Mouse (Mus musculus): ENCODE measurements around the gene Adamts4.

DNA sequence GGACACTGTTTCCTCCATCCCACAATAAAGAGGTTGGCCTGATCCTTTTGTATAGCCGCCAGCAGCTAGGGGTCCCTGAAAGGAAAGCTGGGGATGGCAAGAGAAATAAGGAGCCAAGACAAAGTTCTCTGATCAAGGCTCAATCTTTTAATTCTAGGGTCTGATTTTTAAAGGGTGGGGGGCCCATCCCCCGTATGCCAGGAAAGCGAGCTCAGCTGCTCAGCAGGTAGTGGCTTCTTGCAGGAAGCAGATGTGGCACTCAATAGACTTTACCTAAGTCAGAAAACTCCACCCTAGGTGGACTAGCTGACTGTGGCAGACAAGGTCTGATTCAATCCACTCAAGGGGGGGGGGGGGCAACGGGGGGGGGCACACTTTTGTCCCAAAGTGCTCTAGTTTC, 23.4 kb upstream of the Adamts4 start:
- TF ChIP-seq POLR2A (IDR thresholded peaks at IDR 0.05; ENCODE audit: insufficient read depth, low read depth, low read length) = no peak
- no peak for TF ChIP-seq CTCF (IDR thresholded peaks at IDR 0.05; ENCODE audit: insufficient read depth, low read depth, low read length)
